Mouse (Mus musculus): ENCODE results near the gene Gm11037. TPM values are rescaled to one million over a fixed set of nuclear protein-coding genes. Genes with fewer than 3 reads are reported as not detected.

The Gm11037 gene
- total RNA-seq, 2 experiments from 2014 or later: not detected

DNA sequence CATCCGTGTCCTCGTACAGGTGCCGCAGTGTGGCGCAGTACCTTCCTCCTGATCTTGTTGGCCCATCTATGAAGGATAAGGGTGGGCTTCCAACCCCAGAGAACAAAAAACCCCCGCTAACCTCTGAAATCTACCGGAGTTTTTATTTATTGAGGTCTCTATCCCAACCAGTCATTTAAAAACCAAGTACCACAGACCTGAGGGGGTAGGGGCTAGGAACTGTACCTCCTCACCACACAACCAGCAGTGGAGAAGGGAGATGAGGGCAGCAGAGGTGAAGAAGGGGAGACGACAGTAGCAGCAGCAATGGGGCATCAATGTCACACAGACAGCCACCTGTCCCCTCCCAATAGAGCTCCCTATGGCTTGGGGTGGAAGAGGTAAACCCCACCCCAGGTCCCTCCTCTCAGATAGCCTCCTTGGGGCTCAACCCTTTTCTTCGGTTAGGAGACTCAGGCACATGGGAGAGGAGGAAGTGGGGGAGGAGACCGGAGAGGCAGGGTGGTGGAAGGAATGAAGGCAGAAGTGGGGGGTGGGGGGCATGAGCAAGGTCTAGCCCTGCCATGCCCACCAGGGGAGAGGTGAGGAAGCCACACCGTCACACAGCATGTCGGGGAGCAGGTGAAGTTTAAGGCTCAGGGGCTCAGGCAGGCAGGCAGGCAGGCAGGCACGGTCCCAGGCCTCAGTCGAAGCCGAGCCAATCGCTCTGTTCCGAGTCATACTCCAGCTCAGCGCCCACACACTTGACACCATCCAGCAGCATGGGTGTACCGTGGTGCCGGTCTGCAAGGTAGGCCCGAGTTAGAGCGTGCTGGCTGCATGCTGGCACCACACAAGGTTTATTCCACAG, 13.1 kb downstream of the Gm11037 start:
- no peak for ATAC-seq (replicated peaks; ENCODE audit: low FRiP score, poor library complexity, severe bottlenecking)

DNA sequence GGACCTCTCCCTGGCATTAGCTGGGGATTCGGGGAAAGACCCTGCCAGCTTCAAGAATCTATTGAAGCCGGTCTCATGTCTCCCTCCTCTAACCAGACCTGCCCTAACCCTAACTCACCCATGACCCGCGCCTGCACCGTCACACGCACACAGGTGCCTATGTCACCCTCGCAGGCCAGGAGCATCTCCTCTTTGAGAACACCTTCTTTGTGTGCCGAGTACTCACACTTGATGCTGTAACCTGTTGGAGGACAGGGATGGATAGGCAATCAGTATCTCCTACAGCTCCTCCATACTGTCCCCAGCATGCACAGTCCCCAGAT, 13.7 kb downstream of the Gm11037 start:
- no peak for ATAC-seq (replicated peaks; ENCODE audit: low FRiP score, poor library complexity, severe bottlenecking)

DNA sequence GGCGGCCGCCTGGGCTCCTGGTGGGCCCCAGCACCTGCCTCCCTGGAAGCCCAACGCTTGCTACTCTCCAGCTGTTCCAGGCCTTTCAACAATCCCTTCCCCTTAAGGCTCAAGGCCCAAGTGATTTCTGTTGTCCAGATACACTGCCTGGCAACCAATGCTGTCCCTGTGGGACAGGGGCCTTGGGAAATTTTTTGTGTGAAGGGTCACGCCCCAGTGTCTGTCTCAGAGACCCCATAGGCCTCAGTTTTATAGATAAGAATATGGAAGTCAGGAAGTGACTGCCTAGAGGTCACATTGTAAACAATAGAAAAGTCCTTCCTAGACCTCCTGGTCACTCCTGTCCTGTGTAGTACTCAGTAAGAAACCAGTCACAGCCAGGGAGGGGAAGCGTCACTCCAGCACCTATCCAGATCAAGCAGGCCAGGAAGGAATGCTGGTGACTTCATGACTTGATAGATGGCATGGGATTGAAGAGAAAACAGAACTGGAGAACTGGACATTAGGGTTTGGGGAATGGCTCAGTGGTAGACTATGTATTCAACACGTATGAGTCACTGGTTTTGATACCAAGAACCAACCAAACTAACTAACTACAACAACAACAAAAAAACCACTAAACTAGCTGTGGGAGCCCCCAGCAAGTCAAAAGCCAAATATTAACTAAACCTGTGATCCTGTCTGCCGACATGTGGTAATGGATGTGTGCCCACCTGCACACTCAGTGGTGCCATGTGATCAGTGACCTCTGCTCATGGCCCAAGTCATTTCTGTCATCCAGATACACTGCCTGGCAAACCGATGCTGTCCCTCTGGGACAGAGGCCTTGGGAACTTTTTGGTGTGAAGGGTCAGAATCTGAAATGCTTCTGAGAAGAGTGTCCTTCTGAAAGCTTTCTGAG, 15.3 kb downstream of the Gm11037 start:
- no peak for ATAC-seq (replicated peaks; ENCODE audit: low FRiP score, poor library complexity, severe bottlenecking)

DNA sequence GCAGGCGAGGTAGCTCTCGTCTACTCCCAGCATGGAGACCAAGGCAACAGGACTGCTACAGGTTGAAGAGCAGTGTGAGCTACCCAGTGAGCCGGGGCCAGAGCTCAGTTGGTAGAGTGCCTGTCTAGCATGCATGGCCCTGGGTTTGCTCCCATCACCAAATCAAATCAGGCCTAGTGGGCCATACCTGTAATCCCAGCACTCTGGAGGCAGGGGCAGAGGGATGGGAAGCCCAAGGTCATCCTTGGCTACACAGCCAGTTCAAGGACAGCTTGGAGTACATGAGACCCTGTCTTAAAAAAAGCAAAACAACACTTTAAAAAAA, 15.9 kb downstream of the Gm11037 start:
- ATAC-seq (replicated peaks; ENCODE audit: low FRiP score, poor library complexity, severe bottlenecking): no peak

DNA sequence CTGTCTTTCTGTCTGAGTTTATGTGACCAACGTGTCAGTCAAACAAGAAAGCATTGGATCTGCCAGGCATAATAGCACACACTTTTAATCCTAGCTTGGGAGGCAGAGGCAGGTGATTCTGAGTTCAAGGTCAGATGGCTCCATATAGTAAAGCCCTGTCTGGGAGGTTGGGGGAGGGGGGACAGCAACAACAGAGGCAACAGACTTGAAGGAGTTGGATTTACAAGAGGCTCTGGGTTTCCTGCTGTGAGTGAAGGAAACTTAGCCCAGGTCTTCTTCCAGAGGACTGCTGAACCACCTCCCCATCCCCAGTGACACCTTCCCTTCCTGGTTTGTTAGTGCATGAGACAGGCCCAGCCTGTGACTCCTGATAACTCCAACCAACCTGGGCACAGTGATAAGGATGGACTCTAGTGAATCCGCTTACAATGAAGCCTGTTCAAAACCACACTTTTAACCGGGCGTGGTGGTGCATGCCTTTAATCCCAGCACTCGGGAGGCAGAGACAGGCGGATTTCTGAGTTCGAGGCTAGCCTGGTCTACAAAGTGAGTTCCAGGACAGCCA, 19.0 kb downstream of the Gm11037 start:
- ATAC-seq (replicated peaks; ENCODE audit: low FRiP score, poor library complexity, severe bottlenecking): peak; percentile 96

DNA sequence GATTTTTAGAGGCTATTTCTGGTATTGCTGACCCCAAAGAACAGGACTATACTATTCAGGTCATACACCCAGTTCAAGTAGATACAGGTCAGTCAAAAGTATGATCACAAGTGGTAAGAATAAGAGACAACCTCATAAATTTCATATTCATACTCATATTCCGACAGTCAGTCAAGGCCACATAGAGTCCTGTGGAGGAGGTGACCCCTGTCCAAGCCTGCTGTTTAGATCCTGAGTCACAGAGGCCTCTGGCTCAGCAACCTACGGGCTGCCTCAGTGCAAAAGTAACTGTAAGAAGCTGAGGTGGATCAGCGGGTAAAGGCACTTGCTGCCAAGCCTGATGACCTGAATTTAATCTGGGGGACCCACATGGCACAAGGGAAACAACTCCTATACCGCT, 20.7 kb downstream of the Gm11037 start:
- no peak for ATAC-seq (replicated peaks; ENCODE audit: low FRiP score, poor library complexity, severe bottlenecking)

DNA sequence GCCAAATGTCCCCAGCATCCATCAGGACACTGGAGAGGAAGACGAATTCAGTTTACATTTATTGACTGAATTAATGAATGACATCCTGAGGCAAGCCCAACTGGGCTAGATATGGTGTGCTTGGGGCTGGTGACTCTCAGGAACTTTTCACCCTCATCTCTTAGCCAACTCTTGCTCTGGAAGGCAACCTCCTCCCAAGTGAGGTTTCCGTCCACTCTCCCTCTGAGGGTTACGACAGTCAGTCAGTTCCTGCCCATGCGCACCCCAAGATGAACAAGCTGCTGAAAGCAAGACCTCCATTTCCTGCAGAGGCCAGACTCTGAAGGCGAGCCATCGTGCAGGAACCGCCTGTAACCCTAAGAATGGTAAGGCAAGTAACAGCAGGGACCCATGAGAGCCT, 23.7 kb downstream of the Gm11037 start:
- no peak for ATAC-seq (replicated peaks; ENCODE audit: low FRiP score, poor library complexity, severe bottlenecking)

DNA sequence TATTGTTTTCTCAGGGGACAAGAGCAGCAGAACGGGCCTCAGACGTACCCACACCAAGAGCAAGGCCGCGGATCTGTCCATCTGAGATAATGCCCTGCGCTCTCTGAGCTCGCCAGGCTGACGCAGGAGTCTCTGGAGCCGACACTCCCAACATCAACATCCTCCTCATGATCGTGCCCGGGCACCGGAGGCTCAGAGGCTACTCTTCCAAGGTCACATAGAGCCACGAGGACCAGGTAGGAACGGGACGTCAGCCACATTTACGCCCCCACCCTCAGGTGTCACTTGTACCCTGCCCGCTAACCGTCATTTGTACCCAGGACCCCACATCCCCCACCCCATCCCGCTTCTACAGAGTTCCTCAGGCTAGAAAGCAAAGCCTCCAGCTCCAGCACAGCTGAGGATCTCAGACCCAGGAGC, 26.2 kb downstream of the Gm11037 start:
- ATAC-seq (replicated peaks; ENCODE audit: low FRiP score, poor library complexity, severe bottlenecking): peak; percentile 76

DNA sequence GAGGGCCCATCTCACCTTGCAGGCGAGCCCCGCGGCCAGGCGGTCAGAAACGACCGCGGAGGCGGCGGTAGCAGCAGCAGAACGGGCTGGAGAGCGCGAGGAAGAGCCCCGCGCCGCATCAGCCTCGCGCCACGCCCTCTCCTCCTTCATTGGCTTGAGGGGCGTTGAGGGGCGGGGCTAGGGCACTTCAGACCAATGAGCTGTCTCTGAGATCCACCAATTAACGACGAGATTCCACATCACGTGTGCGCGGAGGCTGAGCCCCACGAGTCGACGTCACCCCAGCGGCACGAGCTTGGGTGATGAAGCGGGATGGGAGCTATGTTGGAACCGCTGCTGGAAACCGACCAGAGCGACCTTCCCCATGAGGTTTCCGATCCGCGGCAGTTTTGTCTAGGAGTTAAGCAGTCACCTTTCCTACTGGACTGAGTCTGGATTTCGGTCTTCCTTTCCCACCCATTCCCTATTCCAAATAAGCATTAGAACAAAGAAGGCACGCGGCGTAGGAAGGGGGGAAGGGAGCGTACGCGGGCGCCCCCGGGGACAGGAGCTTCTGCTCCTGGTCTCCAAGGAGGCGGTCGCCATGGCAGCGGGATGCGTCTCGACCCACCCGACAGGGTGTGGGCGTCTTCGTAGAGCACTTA, 26.8 kb downstream of the Gm11037 start, which contains the start of gene 1700037H04Rik:
TSS of gene 1700037H04Rik (minus strand) at position 144 of the 644 bp plus-strand sequence.
- ATAC-seq (replicated peaks; ENCODE audit: low FRiP score, poor library complexity, severe bottlenecking): peak; percentile 91

DNA sequence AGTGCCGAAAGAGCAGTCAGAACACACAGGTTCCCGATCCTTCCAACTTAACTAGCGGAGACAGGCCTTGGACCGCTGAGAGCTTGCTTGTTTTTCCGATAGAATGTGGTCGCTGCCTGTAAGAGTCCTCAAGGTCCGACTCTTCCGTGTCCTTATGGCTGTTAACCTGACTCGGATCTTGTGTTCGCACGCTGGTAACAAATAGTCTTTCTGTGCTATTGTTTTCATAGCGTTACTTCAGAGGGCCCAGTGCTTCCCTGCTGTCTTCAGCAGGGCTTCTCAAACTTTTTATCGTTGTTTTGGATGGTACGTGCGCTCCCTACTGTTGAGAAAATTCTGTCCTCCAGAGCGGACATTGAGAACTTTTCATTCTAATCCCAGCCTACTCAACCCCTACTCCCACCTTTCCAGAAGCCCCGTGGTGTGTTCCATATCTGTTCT, 27.4 kb downstream of the Gm11037 start:
- peak; percentile 16 for ATAC-seq (replicated peaks; ENCODE audit: low FRiP score, poor library complexity, severe bottlenecking)

DNA sequence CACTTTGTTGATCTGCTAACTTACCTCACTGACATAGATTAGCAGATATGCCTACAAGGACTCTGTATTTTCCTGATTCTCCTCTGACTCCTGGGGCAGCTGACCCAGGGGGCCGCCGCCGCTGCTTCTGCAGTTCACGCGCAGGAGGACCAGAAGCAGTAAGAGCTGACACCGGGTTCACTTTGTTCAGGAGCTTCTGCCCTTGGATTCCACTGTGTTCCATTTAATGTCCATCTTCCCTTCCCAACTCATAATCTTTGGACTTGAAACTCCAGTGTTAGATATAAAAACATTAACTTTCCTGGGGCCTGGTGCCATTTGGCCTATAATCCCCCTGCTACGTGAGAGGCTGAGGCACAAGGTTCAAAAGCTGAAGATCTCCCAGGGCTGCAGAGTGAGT, 30.6 kb downstream of the Gm11037 start:
- ATAC-seq (replicated peaks; ENCODE audit: low FRiP score, poor library complexity, severe bottlenecking): no peak

DNA sequence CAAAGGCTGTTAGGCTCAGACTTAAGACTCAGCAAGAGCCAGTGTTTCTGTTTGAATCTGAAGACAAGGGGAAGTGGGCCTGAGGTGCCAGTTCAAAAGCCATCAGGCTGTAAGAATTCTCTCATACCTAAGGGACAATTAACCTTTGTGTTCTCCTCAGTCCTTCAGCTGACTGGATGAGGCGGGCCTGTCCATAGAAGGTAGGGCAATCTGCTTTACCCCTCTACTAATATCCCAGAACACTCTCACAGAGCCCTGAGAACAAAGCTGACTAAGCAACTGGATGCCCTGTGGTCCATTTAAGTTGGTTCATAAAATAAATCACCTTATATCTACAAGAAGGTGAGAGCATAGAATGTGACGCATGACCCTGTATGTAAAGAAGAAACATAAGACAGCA, 32.9 kb downstream of the Gm11037 start:
- ATAC-seq (replicated peaks; ENCODE audit: low FRiP score, poor library complexity, severe bottlenecking): no peak

DNA sequence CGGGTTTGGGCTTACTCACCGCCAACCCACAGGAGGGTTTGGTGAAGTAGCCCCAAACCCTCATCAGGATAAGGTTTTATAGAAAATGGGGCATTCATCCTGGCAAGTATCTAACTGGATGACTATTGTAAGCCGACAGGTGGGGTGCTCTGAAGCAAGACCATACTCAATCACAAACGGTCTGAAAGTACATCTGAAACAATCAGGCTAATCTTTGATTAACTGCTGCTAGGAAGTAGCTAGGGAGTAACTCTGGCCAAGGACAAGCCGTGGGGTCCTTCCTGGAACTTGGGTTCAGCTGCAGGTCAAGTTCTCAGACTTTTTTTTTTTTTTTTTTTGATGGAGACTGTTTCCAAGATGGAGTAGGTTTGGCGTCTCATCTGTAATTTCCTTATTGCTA, 34.7 kb downstream of the Gm11037 start:
- no peak for ATAC-seq (replicated peaks; ENCODE audit: low FRiP score, poor library complexity, severe bottlenecking)

DNA sequence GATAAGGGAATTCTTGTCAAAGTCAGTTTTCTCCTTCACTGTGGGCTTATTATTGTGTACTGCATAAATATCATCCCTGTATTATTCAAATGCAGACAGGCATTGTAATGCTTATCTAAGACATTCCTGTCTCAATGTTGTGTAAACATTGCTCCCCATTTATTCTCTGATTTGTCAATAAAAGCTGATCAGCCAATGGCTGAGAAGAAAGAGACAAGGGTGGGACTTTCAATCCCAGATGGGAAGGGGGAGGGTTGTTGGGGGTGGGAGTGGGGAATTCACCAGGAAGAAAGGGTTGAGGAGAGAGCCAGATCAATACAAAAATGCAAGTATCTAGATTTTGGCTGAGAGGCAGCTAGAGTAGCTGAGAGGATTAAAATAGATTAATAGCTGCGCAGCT, 35.6 kb downstream of the Gm11037 start:
- no peak for ATAC-seq (replicated peaks; ENCODE audit: low FRiP score, poor library complexity, severe bottlenecking)

DNA sequence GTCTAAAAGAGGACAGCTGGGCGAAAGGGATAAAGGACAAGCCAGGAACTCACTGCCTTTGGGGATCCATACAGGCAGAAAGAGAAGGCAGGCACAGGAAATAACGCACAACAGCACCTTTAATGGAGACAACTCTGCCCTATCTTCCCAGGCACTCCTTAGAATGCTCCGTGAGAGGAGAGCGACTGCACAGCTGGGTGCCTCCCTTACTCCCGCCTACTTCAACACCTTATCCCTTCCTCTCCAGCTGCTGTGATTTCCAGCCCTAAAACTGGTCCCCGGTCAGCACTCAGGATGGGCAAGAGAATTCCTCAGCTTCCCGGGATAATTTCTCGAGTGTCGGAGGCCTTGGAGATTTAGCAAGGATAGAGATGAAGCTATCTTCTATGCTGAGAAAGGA, 37.6 kb downstream of the Gm11037 start:
- ATAC-seq (replicated peaks; ENCODE audit: low FRiP score, poor library complexity, severe bottlenecking): no peak

DNA sequence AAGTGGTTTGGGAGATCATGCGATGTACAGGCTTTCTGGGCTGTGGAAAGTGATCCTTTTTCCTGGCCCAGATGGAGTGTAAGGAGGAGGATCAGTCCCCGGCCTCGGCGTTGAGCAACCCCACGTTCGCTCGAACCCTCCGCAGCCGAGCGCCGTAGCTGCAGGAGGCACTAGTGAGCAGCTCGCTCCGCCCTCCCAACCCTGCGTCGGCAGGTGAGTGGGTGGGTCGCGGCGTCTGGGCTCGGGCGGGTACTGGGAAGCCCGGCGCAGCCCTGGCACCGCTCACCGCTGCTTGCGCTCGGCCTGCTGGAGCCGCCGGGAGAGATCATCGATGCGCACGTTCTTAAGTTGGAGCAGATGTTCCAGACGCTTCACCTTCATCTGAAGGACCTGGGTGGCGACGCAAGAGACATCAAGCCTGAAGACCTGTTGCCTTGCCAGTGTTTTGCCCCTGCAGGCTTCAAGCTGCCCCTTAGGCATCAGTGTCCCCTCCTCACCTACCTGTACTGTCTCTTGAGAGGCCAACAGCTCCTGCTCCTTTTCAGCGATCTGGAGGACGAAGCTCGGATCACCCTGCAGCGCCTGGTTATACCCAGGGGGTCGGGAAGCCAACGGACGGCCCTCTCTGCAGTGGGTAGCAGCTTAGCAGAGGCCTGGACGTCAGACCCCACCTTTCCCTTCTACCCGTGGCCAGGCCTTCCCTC, 38.3 kb downstream of the Gm11037 start:
- no peak for ATAC-seq (replicated peaks; ENCODE audit: low FRiP score, poor library complexity, severe bottlenecking)

DNA sequence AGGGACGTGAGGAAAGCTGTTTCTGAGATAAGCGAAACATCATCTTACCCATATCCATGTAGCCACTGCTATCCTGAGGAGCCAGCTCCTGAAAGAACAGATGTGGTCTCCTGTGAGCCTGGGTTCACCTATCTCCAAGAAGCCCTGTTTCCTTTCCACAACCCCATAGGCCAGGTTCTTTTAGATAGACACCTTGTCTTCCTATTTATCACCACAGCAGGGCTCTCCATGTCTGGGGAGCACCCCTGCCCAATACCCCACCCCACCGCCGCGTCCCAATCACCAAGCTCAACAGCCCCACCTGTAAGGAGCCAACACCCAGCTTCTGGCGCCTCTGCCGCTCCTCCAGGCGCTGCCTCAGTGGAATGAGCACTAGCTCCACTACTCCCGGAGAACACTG, 39.0 kb downstream of the Gm11037 start:
- no peak for ATAC-seq (replicated peaks; ENCODE audit: low FRiP score, poor library complexity, severe bottlenecking)

DNA sequence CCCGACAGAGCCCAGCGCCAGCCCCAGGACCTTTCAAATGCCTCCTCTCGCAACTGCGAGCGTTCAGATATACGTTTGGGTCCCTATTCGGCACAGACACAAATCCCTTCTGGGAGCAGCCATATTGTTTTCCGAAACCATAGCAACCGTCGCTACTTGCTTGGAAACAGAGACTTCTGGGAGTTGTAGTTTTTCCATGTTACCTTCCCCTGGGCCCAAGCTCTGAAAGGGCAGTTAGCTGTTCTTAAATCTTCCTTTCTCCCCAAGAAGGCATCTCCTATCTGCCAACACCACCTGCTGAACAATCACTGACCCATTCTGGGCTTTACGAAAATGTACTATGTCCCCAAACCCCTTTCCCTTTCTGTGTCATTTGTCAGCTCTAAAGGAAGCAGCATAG, 41.4 kb downstream of the Gm11037 start:
- peak; percentile 75 for ATAC-seq (replicated peaks; ENCODE audit: low FRiP score, poor library complexity, severe bottlenecking)

DNA sequence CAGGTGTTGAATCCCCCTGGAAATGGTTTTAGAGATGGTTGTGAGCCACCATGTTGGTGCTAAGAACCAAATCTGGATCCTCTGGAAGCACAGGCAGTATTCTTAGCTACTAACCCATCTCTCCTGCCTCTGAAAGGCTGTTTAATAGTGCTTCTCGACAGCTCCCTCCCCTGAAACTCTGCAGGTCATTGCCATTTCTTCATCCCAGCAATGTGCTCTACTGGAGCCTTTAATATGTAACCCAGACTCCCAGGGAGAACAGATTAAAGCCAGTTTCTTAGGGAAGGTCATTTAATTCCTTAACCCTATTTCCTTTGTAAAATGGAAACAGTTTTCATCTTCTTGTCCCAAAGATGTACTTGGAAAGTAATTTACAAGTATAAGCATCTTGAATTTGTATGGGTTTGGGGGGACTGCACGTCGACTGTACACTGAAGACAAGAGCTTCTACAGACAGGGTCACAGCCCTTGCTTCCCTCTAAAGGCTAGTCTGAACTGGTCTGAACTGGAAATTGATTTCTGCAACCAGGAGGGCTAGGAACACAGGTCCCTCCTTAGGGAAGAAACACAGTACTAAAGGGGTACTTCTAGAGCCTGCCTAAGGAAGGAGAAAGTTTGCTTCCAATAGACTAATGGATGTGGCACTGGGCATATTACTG, 42.1 kb downstream of the Gm11037 start:
- ATAC-seq (replicated peaks; ENCODE audit: low FRiP score, poor library complexity, severe bottlenecking): no peak

All from erythroid progenitor cell, adult 5-6 weeks (primary cell).